Mouse (Mus musculus) right cerebral cortex, postnatal 4 days (tissue): Measurements from ENCODE around the gene Zdhhc5.
"Not testable (repeated sequence)": the region's sequence is repeated elsewhere in the genome, so short reads cannot be mapped to it uniquely, and the experiment has no call there.

Source experiments
- DNase-seq: peaks from one replicate; pipeline ENCODE4 v3.0.0-alpha.2; 2022

Zdhhc5 gene

DNA sequence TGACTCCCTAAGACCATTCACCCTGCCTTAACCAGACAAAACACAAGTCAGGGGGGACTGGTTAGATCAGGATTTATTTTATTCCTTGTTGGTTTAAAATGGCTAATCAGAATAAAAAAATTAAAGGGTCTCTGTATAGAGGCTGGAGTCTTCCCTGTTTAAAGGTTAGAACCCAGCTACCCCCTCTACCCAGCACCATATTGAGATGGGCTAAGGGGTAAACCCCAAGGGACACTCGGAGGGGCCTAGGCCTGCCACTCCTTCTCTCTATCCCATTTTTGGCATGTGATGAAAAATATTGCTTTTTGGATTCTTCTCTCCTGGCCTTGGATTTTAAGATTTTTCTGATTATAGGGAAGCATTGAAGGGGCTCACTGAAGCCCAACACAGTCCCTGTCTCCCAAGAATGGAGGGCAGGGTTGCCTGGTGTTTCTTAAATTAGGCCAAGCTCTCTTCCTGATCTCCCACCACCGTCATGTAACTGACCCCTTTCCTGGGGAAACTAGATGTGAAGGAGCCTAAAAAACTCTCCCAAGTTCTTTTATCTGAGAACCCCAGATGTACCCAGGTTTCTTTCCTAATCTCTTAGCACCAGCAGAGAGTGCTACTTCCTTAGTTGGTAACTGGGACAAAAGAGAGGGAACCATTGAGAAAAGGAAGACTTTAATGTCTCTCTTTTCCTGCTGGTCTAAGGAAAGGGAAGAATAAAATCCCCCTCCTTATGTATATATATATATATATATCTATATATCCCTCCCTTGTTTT is 26.7 kb downstream of the Zdhhc5 start:
- DNase-seq: no peak

DNA sequence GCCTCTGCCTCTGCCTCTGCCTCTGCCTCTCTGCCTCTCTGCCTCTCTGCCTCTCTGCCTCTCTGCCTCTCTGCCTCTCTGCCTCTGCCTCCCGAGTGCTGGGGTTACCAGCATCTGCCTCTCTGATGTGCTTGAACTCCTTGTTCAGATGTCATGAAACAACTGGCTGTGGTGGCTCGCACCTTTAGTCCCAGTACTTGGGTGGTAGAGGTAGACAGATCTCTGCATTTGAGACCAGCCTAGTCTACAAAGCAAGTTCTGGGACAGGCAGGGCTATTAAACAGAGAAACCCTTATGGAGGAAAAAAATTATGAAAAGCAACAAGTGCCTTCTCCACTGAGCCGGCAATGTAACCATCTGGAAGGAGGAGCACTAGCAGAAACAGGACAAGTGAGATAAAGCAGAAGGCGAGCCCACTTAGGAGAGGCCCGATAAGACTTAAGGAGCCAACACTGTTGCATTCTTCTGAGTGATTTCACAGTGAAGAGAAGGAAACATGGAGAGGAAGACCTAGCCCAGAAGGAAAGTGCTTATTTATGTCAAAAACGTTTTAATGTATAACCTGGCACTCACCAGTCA is 32.3 kb downstream of the Zdhhc5 start:
- no peak for DNase-seq

DNA sequence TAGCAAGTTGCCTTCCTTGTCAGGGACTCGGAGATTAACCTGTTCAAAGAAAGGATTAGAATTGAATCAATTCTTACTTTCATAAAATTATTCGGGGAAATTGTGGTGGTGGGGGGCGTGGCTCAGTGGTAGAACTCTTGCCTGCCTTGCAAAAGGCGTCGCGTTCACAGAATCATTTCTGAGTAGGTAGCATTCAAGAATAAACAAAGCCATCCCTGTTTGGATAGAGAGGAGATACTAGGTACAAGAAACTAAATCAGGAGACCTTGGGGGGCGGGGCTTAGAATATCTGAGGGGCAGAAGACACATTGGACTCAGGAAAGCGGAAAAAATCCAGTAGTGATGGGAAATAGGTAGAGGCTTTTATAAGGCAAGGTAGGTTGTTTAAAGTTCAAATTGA is 36.0 kb downstream of the Zdhhc5 start, which contains the start of gene Tmx2:
Tmx2 (minus strand) TSS at position 125 of the 400 bp plus-strand sequence.
- no peak for DNase-seq

DNA sequence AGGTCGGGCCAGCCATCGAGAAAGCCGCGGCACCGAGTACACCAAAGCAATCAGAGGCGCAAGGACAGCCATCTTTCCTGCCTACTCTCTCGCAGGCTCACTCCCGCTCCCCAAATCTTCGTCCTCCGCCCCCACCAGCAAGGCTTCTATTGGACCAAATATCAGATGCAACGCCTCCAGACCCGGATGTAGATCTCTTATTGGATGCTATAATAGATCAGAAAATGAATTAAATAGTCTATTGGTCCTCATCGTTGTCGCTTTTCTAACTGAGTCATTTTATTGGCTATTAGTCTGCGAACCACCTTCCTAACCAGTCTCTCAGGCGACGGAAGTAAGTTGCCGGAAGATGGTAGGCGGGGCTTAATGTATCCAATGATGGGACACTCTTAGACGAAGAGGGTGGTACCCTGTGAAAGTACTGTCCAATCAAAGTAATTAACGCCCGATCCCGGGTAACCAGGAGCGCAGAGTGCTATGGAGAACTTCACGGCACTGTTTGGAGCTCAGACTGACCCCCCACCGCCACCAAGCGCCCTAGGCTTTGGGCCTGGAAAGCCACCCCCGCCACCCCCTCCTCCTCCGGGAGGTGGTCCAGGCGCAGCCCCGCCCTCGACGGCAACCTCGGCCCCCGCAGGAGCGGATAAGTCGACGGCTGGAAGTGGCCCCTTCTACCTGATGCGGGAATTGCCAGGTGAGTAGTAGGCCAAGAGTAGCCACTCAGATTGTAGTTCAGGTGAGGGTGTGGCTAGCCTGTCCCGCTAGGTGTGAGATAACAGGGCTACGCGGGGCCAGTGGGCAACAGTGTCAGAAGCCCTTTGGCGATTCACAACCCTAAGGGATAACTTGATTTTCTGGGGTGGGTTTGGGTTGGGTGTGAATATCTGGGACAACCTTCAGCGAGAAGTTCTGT is 36.8 kb downstream of the Zdhhc5 start, which contains the start of the genes Gm28635 and Med19:
Gm28635 (minus strand) TSS at position 74 of the 913 bp plus-strand sequence.
Med19 (plus strand) TSS at position 435 of the 913 bp plus-strand sequence.
- peak; percentile 79 for DNase-seq

DNA sequence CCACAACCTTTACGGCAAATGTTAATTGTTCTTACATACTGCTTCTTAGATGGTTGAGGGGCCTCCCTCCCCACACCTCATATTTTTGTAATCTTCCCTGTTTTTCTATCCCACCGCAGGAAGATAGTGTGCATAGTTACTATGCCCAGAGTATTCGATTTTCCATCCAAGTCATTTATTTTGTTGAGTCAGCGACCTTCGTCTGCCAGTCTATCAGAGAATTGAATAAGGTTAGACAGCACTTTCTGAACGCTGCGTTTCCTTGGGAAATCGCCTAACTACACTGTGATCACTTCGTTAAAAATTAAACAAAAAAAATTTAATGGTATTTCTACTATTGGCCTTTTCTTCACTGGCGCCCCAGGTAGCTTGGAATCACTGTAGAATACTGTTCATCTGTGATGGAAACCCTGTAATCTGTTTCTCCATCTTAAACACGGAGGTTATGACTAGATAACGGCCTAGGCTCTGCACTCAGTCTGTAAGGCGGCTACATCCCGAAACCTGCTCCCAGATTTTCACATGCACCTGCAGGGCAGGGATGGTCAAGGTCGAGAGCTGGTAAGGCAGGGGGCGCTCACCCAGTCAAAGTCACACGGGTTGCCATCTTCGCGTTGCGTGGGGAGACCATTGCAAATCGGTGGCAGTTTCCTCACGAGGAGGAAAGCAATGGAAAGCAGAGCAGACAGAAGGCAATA is 37.6 kb downstream of the Zdhhc5 start:
- DNase-seq: no peak

GRCm38 (mm10) chr2:84671535-84671934 is 43.4 kb downstream of the Zdhhc5 start:
- not testable (repeated sequence) for DNase-seq

- peak; percentile 89 for DNase-seq
Observed at GRCm38 (mm10) chr2:84670569-84670933, 44.4 kb downstream of the Zdhhc5 start, which contains the start of gene Selenoh. Selenoh (minus strand) TSS chr2:84670770.

- no peak for DNase-seq
Observed at GRCm38 (mm10) chr2:84669828-84670568, 45.0 kb downstream of the Zdhhc5 start.

DNA sequence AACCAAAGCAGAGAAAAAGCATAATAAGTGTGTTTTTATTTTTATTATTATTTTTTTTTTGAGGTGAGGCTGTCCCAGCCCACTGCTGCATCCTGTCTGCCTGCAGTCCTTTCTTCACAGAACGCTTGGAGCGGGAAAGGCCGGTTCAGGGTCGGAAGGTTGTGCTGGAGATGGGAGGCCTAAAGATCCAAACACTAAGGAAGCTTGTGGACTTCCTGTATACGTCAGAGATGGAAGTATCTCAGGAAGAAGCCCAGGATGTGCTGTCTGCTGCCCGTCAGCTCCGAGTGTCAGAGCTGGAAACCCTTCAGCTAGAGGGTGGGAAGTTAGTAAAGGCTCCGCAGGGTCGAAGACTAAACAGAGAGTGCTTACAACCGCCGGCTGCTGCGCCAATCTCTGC is 48.9 kb downstream of the Zdhhc5 start:
- DNase-seq: no peak

GRCm38 (mm10) chr2:84662866-84663265 is 52.1 kb downstream of the Zdhhc5 start:
- peak; percentile 42 for DNase-seq

GRCm38 (mm10) chr2:84660253-84660652 is 54.7 kb downstream of the Zdhhc5 start:
- no peak for DNase-seq

GRCm38 (mm10) chr2:84658806-84659205 is 56.2 kb downstream of the Zdhhc5 start, which contains the start of gene Btbd18:
Btbd18 (plus strand) TSS chr2:84659079.
- DNase-seq: no peak

- DNase-seq: no peak
Observed at GRCm38 (mm10) chr2:84655864-84656263, 59.1 kb downstream of the Zdhhc5 start.

DNA sequence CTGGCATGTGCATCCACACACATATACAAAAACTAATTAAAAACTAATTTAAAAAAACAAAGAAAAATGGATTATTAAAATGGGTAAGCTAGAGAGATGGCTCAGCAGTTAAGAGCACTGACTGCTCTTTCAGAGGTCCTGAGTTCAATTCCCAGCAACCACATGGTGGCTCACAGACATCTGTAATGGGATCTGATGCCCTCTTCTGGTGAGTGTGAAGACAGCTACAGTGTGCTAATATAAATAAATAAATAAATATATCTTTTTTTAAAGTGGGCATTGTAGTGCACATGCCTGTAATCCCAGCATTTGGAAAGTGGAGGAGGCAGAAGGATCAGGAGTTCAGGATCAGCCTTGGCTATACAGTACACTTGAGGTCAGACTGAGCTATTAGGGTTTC is 61.6 kb downstream of the Zdhhc5 start:
- DNase-seq: no peak

- DNase-seq: peak; percentile 66
Observed at GRCm38 (mm10) chr2:84650464-84651195, 64.3 kb downstream of the Zdhhc5 start, which contains the start of gene Ctnnd1. Ctnnd1 (minus strand) TSS chr2:84650765.

GRCm38 (mm10) chr2:84649674-84650073 is 65.3 kb downstream of the Zdhhc5 start:
- DNase-seq: no peak

DNA sequence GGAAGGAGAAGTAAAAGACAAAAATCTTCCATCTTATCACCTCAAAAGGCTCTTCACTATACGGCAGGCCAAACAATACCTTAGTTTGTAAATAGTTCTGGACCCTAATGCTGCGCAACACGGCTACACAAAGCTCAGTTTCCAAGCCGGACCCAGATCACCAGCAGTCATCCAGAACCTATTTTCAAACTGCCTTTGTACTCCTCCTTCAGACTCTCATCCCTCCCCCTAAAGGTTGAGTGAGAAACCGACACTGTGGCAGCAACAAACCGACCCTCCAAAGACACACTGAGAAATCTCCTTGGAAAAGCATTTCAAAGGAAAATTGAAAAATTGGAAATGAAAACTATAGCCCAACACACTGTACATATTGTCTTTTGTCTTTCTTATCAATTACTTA is 66.6 kb downstream of the Zdhhc5 start:
- no peak for DNase-seq

GRCm38 (mm10) chr2:84647051-84647568 is 67.9 kb downstream of the Zdhhc5 start:
- no peak for DNase-seq

GRCm38 (mm10) chr2:84646138-84646537 is 68.8 kb downstream of the Zdhhc5 start:
- no peak for DNase-seq

DNA sequence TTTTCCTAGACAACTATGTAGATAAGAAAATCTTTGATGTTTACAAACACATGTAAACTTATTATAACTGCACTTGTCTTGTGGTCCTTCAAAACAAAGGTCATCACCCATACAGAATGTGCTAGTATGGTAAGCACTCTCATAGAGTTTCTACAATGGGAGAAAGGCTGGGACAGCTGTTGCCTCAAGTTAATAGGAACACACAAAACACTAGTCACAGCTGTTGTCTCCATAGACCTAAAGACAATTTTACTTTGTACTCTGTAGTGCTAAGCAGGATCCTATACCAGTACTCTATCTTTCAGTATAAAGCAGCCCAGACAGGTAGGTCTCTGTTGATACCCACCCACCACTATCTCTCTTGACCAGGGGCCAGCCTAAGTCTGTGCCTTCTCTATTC is 74.1 kb downstream of the Zdhhc5 start:
- no peak for DNase-seq
